Mouse (Mus musculus): ENCODE measurements around the gene Ccl25. TPM values are rescaled to one million over a fixed set of nuclear protein-coding genes. Genes with fewer than 3 reads are reported as not detected.
A peak's percentile ranks its signal among the peaks of the same experiment; 100 is the strongest.
"Not testable (repeated sequence)": the region's sequence is repeated elsewhere in the genome, so short reads cannot be mapped to it uniquely, and the experiment has no call there.

Gene Ccl25
- polyA plus RNA-seq, 1 experiment from 2014 or later, result 15.5 TPM

- WGBS, result 90% methylated on average over 2 of the region's 2 CpGs
- Histone ChIP-seq H3K27me3 (replicated peaks; ENCODE audit: control insufficient read depth, insufficient read depth, low read length) (no peaks in the 10 kb centered on the region), H3K4me3 (ENCODE audit: low read length) (no peak overlapping the region), H3K36me3 (ENCODE audit: control insufficient read depth, insufficient read depth, low read length) (no peaks in the 10 kb centered on the region), H3K9me3 (ENCODE audit: control insufficient read depth, low read length) (no peaks in the 10 kb centered on the region), H3K4me2 (ENCODE audit: low read length) (no peak overlapping the region), H3K4me1 (ENCODE audit: control insufficient read depth, insufficient read depth, low read depth, low read length) (no peaks in the 10 kb centered on the region), H3K27ac (ENCODE audit: low read depth, low read length) (no peak overlapping the region), H3K9ac (ENCODE audit: low read depth, low read length) (no peak overlapping the region)
- no peak for ATAC-seq
These were observed 47.6 kb downstream of the Ccl25 start for GRCm38 (mm10) chr8:4372657-4373056.

- Histone ChIP-seq H3K9me3 (ENCODE audit: control insufficient read depth, low read length) (no peaks in the 10 kb centered on the region), H3K4me2 (ENCODE audit: low read length) (no peak overlapping the region), H3K4me1 (ENCODE audit: control insufficient read depth, insufficient read depth, low read depth, low read length) (no peaks in the 10 kb centered on the region), H3K9ac (ENCODE audit: low read depth, low read length) (no peak overlapping the region), H3K4me3 (ENCODE audit: low read length) (no peak overlapping the region), H3K36me3 (ENCODE audit: control insufficient read depth, insufficient read depth, low read length) (no peaks in the 10 kb centered on the region), H3K27me3 (replicated peaks; ENCODE audit: control insufficient read depth, insufficient read depth, low read length) (no peaks in the 10 kb centered on the region), H3K27ac (ENCODE audit: low read depth, low read length) (no peak overlapping the region)
- WGBS, result 82% methylated on average over 2 of the region's 2 CpGs
- no peak for ATAC-seq
These were observed 76.4 kb downstream of the Ccl25 start for GRCm38 (mm10) chr8:4401442-4401841.

DNA sequence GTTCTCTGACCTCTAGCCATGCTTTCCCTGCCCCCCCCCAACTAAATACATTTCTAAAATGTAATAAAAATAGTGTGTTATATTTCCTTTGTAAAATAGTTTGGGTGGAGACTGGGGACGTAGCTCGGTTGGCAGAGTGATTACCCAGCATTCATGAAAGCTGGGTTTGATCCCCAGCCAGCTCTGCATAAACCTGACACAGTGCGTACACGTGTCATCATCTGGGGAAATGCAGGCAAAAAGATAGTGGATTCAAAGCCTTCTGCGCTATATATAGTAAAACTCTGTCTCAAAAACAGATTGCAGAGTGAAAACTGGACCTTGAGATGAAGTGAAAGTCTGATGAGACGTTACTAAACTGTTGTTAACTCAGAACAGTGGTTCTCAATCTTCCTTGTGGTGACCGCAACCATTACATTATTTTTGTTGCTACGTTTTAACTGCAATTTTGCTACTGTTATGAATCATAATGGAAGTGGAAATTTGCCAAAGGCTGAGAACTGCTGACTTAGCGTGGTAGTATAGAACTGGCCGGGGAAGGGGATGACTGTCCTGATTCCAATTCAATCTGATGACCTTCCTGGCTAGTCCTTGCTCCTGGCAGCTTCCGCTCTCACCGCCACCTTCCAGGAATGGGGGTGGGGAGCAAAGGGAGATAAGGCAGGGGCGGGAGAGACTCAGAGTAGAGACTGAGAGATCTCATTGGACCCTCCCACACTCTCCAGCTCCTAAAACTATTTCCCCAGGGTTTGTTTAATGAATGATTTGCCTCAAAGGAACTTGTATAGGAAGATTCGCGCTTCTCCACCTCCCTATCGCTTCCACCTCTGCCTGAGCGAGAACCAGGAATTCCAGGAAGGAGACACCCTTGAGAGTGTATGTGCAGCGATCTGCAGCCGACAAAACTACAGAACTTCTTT lies 79.2 kb downstream of the Ccl25 start:
- ATAC-seq, result peak; percentile 52

GRCm38 (mm10) chr8:4404880-4405261 lies 79.9 kb downstream of the Ccl25 start:
- 13% methylated on average over 16 of the region's 16 CpGs for whole genome bisulfite sequencing
- 0 out of 2 replicates have a peak overlapping the region, but pooled peaks have one; percentile 19 for H3K9ac ChIP-seq (ENCODE audit: low read depth, low read length)
- H3K36me3 ChIP-seq (ENCODE audit: control insufficient read depth, insufficient read depth, low read length), result no peaks in the 10 kb centered on the region
- H3K9me3 ChIP-seq (ENCODE audit: control insufficient read depth, low read length), result no peaks in the 10 kb centered on the region
- no peak overlapping the region for H3K27ac ChIP-seq (ENCODE audit: low read depth, low read length)
- no peaks in the 10 kb centered on the region for H3K4me1 ChIP-seq (ENCODE audit: control insufficient read depth, insufficient read depth, low read depth, low read length)
- no peaks in the 10 kb centered on the region for H3K27me3 ChIP-seq (replicated peaks; ENCODE audit: control insufficient read depth, insufficient read depth, low read length)
- peak; percentile 65 for ATAC-seq
- H3K4me3 ChIP-seq (ENCODE audit: low read length), result peak overlapping the region; percentile 33
- peak overlapping the region; percentile 52 for H3K4me2 ChIP-seq (ENCODE audit: low read length)

More for the DNA sequence above, 79.2 kb downstream of the Ccl25 start:
- H3K27me3 ChIP-seq (replicated peaks; ENCODE audit: control insufficient read depth, insufficient read depth, low read length), result no peaks in the 10 kb centered on the region
- no peak overlapping the region for H3K27ac ChIP-seq (ENCODE audit: low read depth, low read length)
- peak overlapping the region; percentile 33 for H3K4me3 ChIP-seq (ENCODE audit: low read length)
- H3K9me3 ChIP-seq (ENCODE audit: control insufficient read depth, low read length), result no peaks in the 10 kb centered on the region
- H3K36me3 ChIP-seq (ENCODE audit: control insufficient read depth, insufficient read depth, low read length), result no peaks in the 10 kb centered on the region
- H3K9ac ChIP-seq (ENCODE audit: low read depth, low read length), result 0 out of 2 replicates have a peak overlapping the region, but pooled peaks have one; percentile 19
- WGBS, result 53% methylated on average over 19 of the region's 19 CpGs
- H3K4me1 ChIP-seq (ENCODE audit: control insufficient read depth, insufficient read depth, low read depth, low read length), result no peaks in the 10 kb centered on the region
- H3K4me2 ChIP-seq (ENCODE audit: low read length), result peak overlapping the region; percentile 52

- H3K27me3 ChIP-seq (replicated peaks; ENCODE audit: control insufficient read depth, insufficient read depth, low read length); H3K9me3 ChIP-seq (ENCODE audit: control insufficient read depth, low read length); H3K4me2 ChIP-seq (ENCODE audit: low read length); H3K4me1 ChIP-seq (ENCODE audit: control insufficient read depth, insufficient read depth, low read depth, low read length); ATAC-seq; H3K4me3 ChIP-seq (ENCODE audit: low read length); H3K36me3 ChIP-seq (ENCODE audit: control insufficient read depth, insufficient read depth, low read length); H3K27ac ChIP-seq (ENCODE audit: low read depth, low read length); H3K9ac ChIP-seq (ENCODE audit: low read depth, low read length): not testable (repeated sequence)
- WGBS, result 75% methylated on average over 6 of the region's 6 CpGs
These were observed 83.4 kb downstream of the Ccl25 start for GRCm38 (mm10) chr8:4408425-4408824.

Other genes with a start within 250 kb of the Ccl25 start
- 0.28 and 0.82 TPM in 2 replicates for gene Cd209f, start 219.4 kb upstream of the Ccl25 start, polyA plus RNA-seq (2015; fragmentation: Nextera tagmentation; extraction: Ambion mirVana)
- gene Cd209g, start 191.1 kb upstream of the Ccl25 start, polyA plus RNA-seq (2015; fragmentation: Nextera tagmentation; extraction: Ambion mirVana), result 0.09 TPM in 1 of 2 replicates, not detected in the other
- 116 and 126 TPM in 2 replicates for gene Evi5l, start 158.6 kb upstream of the Ccl25 start, polyA plus RNA-seq (2015; fragmentation: Nextera tagmentation; extraction: Ambion mirVana)
- gene Prr36, start 107.8 kb upstream of the Ccl25 start, polyA plus RNA-seq (2015; fragmentation: Nextera tagmentation; extraction: Ambion mirVana), result 42.8 and 43.2 TPM in 2 replicates
- gene Lrrc8e, start 98.4 kb upstream of the Ccl25 start, polyA plus RNA-seq (2015; fragmentation: Nextera tagmentation; extraction: Ambion mirVana), result not detected in 2 replicates
- gene Map2k7, start 86.5 kb upstream of the Ccl25 start, polyA plus RNA-seq (2015; fragmentation: Nextera tagmentation; extraction: Ambion mirVana), result 24.8 and 28.5 TPM in 2 replicates
- gene Gm49320, start 86.3 kb upstream of the Ccl25 start, polyA plus RNA-seq (2015; fragmentation: Nextera tagmentation; extraction: Ambion mirVana), result 0.59 and 0.71 TPM in 2 replicates
- gene Tgfbr3l, start 77.0 kb upstream of the Ccl25 start, polyA plus RNA-seq (2015; fragmentation: Nextera tagmentation; extraction: Ambion mirVana), result 2.8 and 3.7 TPM in 2 replicates
- 71.6 and 72.2 TPM in 2 replicates for gene Snapc2, start 72.1 kb upstream of the Ccl25 start, polyA plus RNA-seq (2015; fragmentation: Nextera tagmentation; extraction: Ambion mirVana)
- 278 and 289 TPM in 2 replicates for gene Ctxn1, start 65.9 kb upstream of the Ccl25 start, polyA plus RNA-seq (2015; fragmentation: Nextera tagmentation; extraction: Ambion mirVana)
- 43.6 and 51.9 TPM in 2 replicates for gene Timm44, start 49.3 kb upstream of the Ccl25 start, polyA plus RNA-seq (2015; fragmentation: Nextera tagmentation; extraction: Ambion mirVana)
- gene Elavl1, start 203 bp downstream of the Ccl25 start, polyA plus RNA-seq (2015; fragmentation: Nextera tagmentation; extraction: Ambion mirVana), result 80.6 and 94.9 TPM in 2 replicates
- 55.7 TPM in 2 replicates for gene Cers4, start 167.8 kb downstream of the Ccl25 start, polyA plus RNA-seq (2015; fragmentation: Nextera tagmentation; extraction: Ambion mirVana)